In the genomic region with DNA sequence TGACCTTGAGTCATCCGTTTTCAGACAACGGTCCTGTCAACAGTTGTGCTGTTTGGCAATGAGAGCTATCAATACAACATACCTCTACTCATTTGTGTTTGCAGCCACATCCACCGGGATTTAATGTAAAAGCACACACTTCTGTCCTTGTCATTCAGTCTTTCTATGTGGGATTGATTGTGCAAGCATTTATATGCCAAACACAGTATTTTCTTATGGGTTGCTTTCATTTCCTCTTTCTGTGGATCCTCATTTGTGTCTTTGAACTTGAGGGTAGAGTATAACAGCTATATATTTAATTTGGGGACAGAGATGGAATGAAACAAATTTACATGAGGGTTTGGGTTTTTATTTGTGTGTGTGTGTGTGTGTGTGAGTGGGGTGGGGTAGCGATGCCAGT, we compare ENCODE assay signal across 19 mouse cellular contexts. TPM values are rescaled to one million over a fixed set of nuclear protein-coding genes. Genes with fewer than 3 reads are reported as not detected.
"Had no signal": no experiment of that assay in that cellular context is flagged by ENCODE, and none has a peak within 500 bp of the region (broad histone marks: within the 10 kb centered on the region; RNA-seq: fewer than 3 reads in every experiment).

No protein-coding gene starts in this region.

- H3K4me3 ChIP-seq: heart, embryonic 10.5 days; heart, embryonic 12.5 days; hindbrain, embryonic 10.5 days; hindbrain, embryonic 12.5 days; intestine, embryonic 15.5 days; layer of hippocampus, adult 2 months; limb, embryonic 13.5 days; limb, embryonic 15.5 days had no signal

- H3K27ac ChIP-seq: heart, embryonic 10.5 days; hindbrain, embryonic 10.5 days; hindbrain, embryonic 12.5 days; hindbrain, embryonic 14.5 days; intestine, embryonic 15.5 days; layer of hippocampus, adult 2 months; limb, embryonic 13.5 days; limb, embryonic 15.5 days had no signal

- H3K36me3 ChIP-seq: heart, embryonic 10.5 days; heart, embryonic 12.5 days; hindbrain, embryonic 10.5 days; hindbrain, embryonic 12.5 days; intestine, embryonic 15.5 days; limb, embryonic 13.5 days; limb, embryonic 15.5 days had no signal

- DNase-seq: gastrocnemius, postnatal 14 days; gastrocnemius, postnatal 36 days; kidney, postnatal 10 days; layer of hippocampus, postnatal 36 days; left cerebral cortex, postnatal 4 days had no signal

- H3K27me3 ChIP-seq: heart, embryonic 12.5 days; intestine, embryonic 15.5 days had no signal

- H3K4me2 ChIP-seq: heart, embryonic 12.5 days; hindbrain, embryonic 12.5 days; hindbrain, embryonic 14.5 days; intestine, embryonic 15.5 days; limb, embryonic 13.5 days; limb, embryonic 15.5 days had no signal

- H3K9ac ChIP-seq: heart, embryonic 12.5 days; hindbrain, embryonic 12.5 days; hindbrain, embryonic 14.5 days; intestine, embryonic 15.5 days; limb, embryonic 13.5 days; limb, embryonic 15.5 days had no signal

- H3K9me3 ChIP-seq: heart, embryonic 10.5 days; heart, embryonic 12.5 days; hindbrain, embryonic 10.5 days; hindbrain, embryonic 12.5 days; intestine, embryonic 15.5 days; limb, embryonic 13.5 days; limb, embryonic 15.5 days had no signal

- H3K4me1 ChIP-seq: heart, embryonic 10.5 days; hindbrain, embryonic 10.5 days; hindbrain, embryonic 12.5 days; intestine, embryonic 15.5 days; limb, embryonic 15.5 days had no signal

- ATAC-seq: hindbrain, embryonic 16.5 days; intestine, embryonic 15.5 days; intestine, postnatal 0 days had no signal

RNA-seq across cellular contexts. Expression of a gene that starts 47.5 kb away (rescaled TPM):
- total RNA-seq: liver, adult 2 months had no signal
- polyA plus RNA-seq: heart, embryonic 14.5 days; inflammation-experienced regulatory T-cells, adult 6 months; liver, adult 2 months had no signal
